Comparison of ENCODE assay signal across 15 mouse cellular contexts in genomic region chr5:13413915-13414525, GRCm38 (mm10).
"Had no signal": no experiment of that assay in that cellular context is flagged by ENCODE, and none has a peak within 500 bp of the region (broad histone marks: within the 10 kb centered on the region; RNA-seq: fewer than 3 reads in every experiment).

No protein-coding gene starts in this region.

- H3K9ac ChIP-seq: kidney, embryonic 15.5 days; limb, embryonic 15.5 days; liver, embryonic 12.5 days; lung, embryonic 14.5 days; midbrain, embryonic 15.5 days; stomach, embryonic 15.5 days had no signal

- H3K4me3 ChIP-seq: kidney, embryonic 15.5 days; limb, embryonic 15.5 days; liver, embryonic 12.5 days; megakaryocyte, embryonic 14.5 days; midbrain, embryonic 15.5 days; stomach, embryonic 15.5 days had no signal

- H3K36me3 ChIP-seq: kidney, embryonic 15.5 days; limb, embryonic 15.5 days; liver, embryonic 12.5 days; midbrain, embryonic 15.5 days; stomach, embryonic 15.5 days had no signal

- ATAC-seq: liver, embryonic 12.5 days; midbrain, embryonic 15.5 days had no signal

- H3K4me2 ChIP-seq: kidney, embryonic 15.5 days; limb, embryonic 15.5 days; liver, embryonic 12.5 days; lung, embryonic 14.5 days; midbrain, embryonic 11.5 days; midbrain, embryonic 15.5 days; stomach, embryonic 15.5 days had no signal

- H3K27me3 ChIP-seq: kidney, embryonic 15.5 days; limb, embryonic 15.5 days; liver, embryonic 12.5 days; megakaryocyte, embryonic 14.5 days; midbrain, embryonic 15.5 days; stomach, embryonic 15.5 days had no signal

- H3K4me1 ChIP-seq: kidney, embryonic 15.5 days; limb, embryonic 15.5 days; liver, embryonic 12.5 days; megakaryocyte, embryonic 14.5 days; midbrain, embryonic 15.5 days; stomach, embryonic 15.5 days had no signal

- DNase-seq: kidney, adult 2 months; kidney, postnatal 14 days; lung, embryonic 14.5 days; lung, postnatal 10 days; right cerebral cortex, postnatal 14 days; thymus, adult 2 months; thymus, postnatal 25 days had no signal

- H3K9me3 ChIP-seq: kidney, embryonic 15.5 days; limb, embryonic 15.5 days; liver, embryonic 12.5 days; megakaryocyte, embryonic 14.5 days; midbrain, embryonic 15.5 days; stomach, embryonic 15.5 days had no signal

- H3K27ac ChIP-seq: kidney, embryonic 15.5 days; limb, embryonic 15.5 days; liver, embryonic 12.5 days; macrophage; midbrain, embryonic 15.5 days; stomach, embryonic 15.5 days had no signal
